Mouse (Mus musculus): ENCODE measurements around the gene Olfr547. TPM values are rescaled to one million over a fixed set of nuclear protein-coding genes. Genes with fewer than 3 reads are reported as not detected.

Gene Olfr547
- polyA plus RNA-seq (2012; ENCODE audit: low replicate concordance) = not detected in 2 replicates

DNA sequence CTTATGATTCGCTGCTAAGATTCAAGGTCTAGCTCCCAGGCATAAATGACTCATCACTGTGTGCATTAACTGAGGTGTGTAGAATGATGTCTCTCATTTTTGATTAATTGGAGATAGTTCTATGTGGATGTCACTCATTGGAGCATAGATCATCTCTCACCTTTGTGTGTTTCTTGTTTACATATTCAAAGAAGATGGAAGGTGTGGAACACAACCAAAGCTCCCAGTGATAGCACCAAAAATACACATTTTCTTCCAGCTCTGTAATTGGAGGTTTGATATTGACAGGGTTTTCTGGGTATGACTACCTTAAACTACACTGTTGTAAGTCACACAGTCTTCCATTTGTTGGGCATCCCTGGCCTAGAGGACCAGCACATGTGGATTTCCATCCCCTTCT is at the start of gene Olfr547:
TSS of gene Olfr547 (plus strand) at position 301 of the 400 bp plus-strand sequence.

DNA sequence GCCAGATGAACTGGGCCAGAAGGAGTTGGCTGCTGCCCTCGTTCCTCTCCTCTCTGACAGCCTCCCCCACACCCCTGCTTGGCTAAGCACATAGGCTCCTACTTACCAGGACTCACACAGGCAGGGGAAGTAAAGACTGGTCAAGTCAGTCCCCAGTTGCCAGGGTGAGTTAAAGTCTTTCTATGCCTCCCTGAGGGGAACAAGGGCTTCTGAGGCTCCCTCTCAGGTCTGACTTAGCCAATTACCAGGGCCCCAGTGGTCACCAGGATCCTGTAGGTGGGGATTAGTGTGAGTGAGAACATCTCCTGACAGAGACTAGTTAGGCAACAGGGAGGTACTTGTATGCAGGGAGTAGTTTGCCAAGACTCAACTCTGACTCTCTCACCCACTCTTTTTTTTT is 46.4 kb upstream of the Olfr547 start, which contains the start of gene Olfr544:
TSS of gene Olfr544 (minus strand) at position 153 of the 400 bp plus-strand sequence.

DNA sequence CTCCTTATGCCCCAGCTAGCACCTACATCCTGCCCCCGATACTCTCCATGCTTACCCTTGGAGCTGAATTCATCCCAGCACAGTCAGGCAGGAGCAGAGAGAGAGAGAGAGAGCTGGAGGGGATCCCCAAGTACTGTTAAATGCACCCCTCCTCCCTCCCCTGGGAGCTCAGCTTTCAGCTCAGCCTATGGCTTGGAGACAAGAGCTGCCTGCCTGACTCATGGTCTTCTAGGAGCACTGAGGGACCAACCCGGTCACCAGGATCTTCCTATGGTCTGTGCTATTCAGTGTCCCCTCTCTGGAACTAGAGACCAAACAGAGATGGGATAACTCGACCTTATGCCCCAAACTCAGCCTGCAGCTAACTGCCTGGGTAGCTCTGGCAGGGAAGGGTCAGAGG is 35.1 kb upstream of the Olfr547 start, which contains the start of gene Olfr545:
TSS of gene Olfr545 (minus strand) at position 101 of the 400 bp plus-strand sequence.

DNA sequence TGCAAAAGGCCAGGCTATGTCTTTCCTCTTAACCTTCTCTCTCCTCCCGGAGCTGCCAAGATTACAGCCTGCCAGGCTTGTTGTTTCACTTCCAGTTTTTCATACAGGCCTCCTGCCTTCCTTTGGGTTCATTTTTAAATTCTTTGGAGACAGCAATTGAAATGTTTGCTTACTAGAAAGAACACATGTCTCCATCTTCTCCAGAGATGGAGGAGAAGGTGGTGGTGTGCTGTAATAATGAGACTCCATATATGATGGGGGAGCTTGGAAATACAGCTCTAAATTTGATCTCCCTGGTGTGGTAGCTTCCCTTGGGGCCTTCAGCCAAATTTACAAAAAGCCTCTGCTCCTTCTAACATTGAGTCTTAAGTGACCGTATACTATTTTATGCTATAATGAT is 6.0 kb downstream of the Olfr547 start, which contains the start of gene Olfr548-ps1:
TSS of gene Olfr548-ps1 (plus strand) at position 301 of the 400 bp plus-strand sequence.

DNA sequence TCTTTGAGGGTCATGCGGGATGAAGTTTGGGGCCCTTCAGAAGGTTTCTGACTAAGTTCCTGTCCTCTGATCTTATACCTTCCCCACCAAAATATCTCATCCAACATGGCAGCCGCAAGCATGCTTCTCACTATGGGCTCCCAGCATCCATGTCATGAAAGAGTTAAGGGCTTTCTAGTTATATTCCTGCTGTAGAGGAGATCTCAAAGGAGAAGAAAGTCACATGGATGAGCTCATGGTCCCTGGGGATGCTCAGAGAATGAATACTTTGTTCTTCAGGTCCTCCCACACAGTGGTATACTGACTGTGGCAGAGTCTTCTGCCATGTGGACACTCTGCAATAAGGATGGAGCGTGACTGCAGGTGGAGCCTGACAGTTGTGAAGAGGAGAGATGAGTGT is 15.0 kb downstream of the Olfr547 start, which contains the start of gene Olfr549:
TSS of gene Olfr549 (plus strand) at position 301 of the 400 bp plus-strand sequence.

DNA sequence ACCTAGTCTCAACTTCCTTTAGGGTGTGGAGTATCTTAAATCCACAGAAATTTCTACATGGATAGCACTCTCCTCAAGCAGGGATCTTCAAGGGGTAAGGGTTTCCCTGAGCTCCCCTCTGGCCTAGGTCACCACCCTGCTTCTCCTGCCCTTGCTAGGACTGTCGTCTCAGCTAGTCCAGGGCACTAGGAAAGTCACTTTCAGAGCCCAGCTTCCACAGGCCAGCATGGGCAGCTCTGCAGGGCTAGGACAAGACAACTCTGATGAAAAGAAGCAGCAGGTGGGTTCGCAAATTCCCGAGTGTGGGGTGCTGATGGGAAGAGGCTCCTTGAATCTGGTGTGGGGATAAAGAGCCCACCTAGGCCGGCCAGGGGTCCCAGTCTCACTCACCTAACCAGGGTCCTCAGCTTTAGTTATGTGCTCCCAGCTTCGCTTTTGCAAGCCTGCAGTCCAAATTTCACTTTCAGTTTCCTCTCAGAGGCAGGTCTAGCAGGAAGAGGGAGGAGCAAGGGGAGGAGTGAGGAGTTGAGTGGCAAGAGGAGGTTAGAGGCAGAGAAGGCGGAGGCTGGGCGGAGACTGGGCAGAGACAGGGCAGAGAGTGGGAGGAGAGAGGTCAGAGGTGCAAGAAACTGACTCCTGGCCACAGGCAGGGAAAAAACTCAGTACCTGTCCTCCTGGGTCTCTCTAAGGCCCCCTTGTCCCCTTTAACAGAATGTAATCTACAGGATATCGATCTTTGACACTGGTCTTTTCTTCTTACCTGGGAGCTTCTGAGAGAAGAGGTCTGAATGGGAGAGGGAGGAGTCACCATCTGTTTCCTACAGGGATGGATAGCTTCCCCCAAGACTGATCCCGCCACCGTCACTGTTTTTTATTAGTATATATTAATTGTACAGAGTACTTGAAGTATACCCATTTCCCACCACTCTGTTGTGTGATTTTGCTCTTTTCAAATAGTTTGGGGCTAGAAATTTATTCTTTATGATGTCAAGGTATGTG is 30.7 kb downstream of the Olfr547 start, which contains the start of gene Trim21:
TSS of gene Trim21 (minus strand) at position 488 of the 999 bp plus-strand sequence.

DNA sequence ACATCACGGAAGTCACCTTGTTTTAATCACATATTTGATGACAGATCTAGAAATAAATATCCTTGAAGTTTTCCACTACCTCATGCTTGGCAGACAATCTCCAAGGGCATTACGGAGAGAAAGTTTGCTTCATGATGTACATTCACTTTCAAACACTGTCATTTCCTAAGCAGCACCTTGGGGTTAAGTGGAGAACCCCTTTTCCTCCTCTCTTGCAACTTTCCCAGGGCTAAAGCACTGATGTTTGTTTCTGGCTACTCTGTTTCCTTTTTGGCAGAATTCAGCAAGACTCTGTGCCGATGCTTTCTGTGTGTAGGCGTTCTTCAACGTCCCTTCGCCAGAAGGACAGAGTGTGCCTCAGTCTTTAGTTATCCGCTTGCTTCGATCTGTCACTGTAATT is 36.6 kb downstream of the Olfr547 start, which contains the start of gene Olfr550:
TSS of gene Olfr550 (plus strand) at position 301 of the 400 bp plus-strand sequence.

Other genes starting within 250 kb of the Olfr547 start
- 5.3 and 39.2 TPM in 2 replicates for gene Rrm1, start 93.1 kb upstream of the Olfr547 start, polyA plus RNA-seq (2012; ENCODE audit: low replicate concordance)
- not detected in 2 replicates for gene Olfr543, start 53.1 kb upstream of the Olfr547 start, polyA plus RNA-seq (2012; ENCODE audit: low replicate concordance)
- not detected in 2 replicates for gene Olfr544, start 46.4 kb upstream of the Olfr547 start, polyA plus RNA-seq (2012; ENCODE audit: low replicate concordance)
- not detected in 2 replicates for gene Olfr545, start 35.2 kb upstream of the Olfr547 start, polyA plus RNA-seq (2012; ENCODE audit: low replicate concordance)
- not detected in 2 replicates for gene Olfr548-ps1, start 6.1 kb downstream of the Olfr547 start, polyA plus RNA-seq (2012; ENCODE audit: low replicate concordance)
- not detected in 2 replicates for gene Olfr549, start 15.1 kb downstream of the Olfr547 start, polyA plus RNA-seq (2012; ENCODE audit: low replicate concordance)
- gene Trim21, start 30.7 kb downstream of the Olfr547 start, polyA plus RNA-seq (2012; ENCODE audit: low replicate concordance) = 11.8 and 24.5 TPM in 2 replicates
- not detected in 2 replicates for gene Olfr550, start 36.7 kb downstream of the Olfr547 start, polyA plus RNA-seq (2012; ENCODE audit: low replicate concordance)
- gene Olfr551, start 57.1 kb downstream of the Olfr547 start, polyA plus RNA-seq (2012; ENCODE audit: low replicate concordance) = not detected in 2 replicates
- not detected in 2 replicates for gene Olfr552, start 63.0 kb downstream of the Olfr547 start, polyA plus RNA-seq (2012; ENCODE audit: low replicate concordance)
- gene Olfr553, start 83.5 kb downstream of the Olfr547 start, polyA plus RNA-seq (2012; ENCODE audit: low replicate concordance) = not detected in 2 replicates
- not detected in 2 replicates for gene Olfr554, start 103.7 kb downstream of the Olfr547 start, polyA plus RNA-seq (2012; ENCODE audit: low replicate concordance)
- not detected in 2 replicates for gene Olfr555, start 124.1 kb downstream of the Olfr547 start, polyA plus RNA-seq (2012; ENCODE audit: low replicate concordance)
- gene Olfr556, start 130.2 kb downstream of the Olfr547 start, polyA plus RNA-seq (2012; ENCODE audit: low replicate concordance) = not detected in 2 replicates
- 5.2 and 5.8 TPM in 2 replicates for gene Trim68, start 152.6 kb downstream of the Olfr547 start, polyA plus RNA-seq (2012; ENCODE audit: low replicate concordance)
- not detected in 2 replicates for gene Olfr557, start 161.2 kb downstream of the Olfr547 start, polyA plus RNA-seq (2012; ENCODE audit: low replicate concordance)
- not detected in 2 replicates for gene Olfr558, start 167.5 kb downstream of the Olfr547 start, polyA plus RNA-seq (2012; ENCODE audit: low replicate concordance)
- gene Olfr33, start 184.3 kb downstream of the Olfr547 start, polyA plus RNA-seq (2012; ENCODE audit: low replicate concordance) = not detected in 2 replicates
- gene Olfr559, start 192.7 kb downstream of the Olfr547 start, polyA plus RNA-seq (2012; ENCODE audit: low replicate concordance) = not detected in 2 replicates
- not detected in 2 replicates for gene Olfr560, start 224.6 kb downstream of the Olfr547 start, polyA plus RNA-seq (2012; ENCODE audit: low replicate concordance)
- not detected in 2 replicates for gene Olfr78, start 224.7 kb downstream of the Olfr547 start, polyA plus RNA-seq (2012; ENCODE audit: low replicate concordance)
- gene Olfr561, start 236.5 kb downstream of the Olfr547 start, polyA plus RNA-seq (2012; ENCODE audit: low replicate concordance) = not detected in 2 replicates